Mouse (Mus musculus) adrenal gland, adult (tissue): ENCODE measurements around the gene Mbd3.
A peak's percentile ranks its signal among the peaks of the same experiment; 100 is the strongest.

ENCODE experiments used
- DNase-seq, 2 experiments: peaks; one replicate each; pipeline ENCODE4 v3.0.0; 2022 to 2023; ENCODE audit warnings: low spot score in 1 of 2; ENCODE audit not compliant: inconsistent age in 2 of 2

Mbd3 gene

DNA sequence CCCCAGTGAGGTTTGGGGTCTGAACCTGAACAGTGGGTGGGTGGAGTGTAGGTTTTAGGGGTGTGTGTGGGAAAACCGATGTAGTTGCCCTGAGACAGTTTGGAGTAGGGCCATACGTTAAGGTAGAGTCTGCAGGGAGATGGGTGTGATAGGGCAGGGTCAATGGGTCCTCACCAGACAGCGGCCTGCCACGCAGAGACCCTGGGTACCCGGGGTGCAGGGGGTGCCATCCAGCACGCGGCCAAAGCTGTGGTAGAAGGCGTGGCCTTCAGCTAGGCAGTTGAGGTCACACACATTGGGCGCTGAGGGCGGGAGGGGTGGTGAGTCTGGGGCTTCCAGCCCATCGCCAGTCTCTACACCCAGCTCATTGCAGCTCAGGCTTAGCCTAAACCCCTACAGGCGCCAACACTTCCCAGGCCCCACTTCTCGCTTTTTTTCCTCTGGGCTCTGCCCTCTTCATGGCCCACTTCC, 55.9 kb downstream of the Mbd3 start:
- DNase-seq, result peak in 1 of 2 experiments; percentile 24

DNA sequence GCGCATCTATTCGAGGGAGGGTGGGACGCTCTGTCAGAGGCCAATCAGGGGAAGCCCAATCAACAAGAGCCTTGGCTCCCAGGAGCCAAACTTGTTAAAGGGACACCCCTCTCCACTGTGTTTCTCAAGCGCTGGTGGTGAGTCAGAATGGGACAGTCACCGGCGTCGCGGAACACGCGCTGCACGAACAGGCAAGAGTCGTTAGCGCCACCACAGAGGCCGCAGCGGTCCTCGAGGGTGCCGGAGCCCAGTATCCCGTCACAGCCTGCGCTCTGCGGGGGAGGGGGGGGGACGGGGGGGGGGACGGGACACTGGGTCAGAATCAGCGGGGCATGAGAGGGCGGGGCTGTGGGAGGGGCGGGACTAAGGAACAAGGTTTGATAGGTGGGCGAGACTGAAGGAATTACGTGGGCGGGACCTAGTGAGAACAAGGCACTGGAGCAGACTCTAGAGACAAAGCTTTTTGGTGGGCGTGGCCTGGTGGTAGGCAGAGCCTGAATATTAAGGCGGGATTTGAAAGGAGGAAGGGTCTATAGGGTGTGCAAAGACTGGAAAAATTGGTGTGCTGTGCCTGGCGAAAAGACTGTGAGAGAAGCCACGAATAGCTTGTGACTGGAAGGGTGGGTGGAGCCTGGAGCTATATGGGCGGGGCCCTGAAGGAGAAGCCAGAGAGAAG, 56.5 kb downstream of the Mbd3 start:
- DNase-seq, result peak; percentile 74 to 83
